Mouse (Mus musculus) ovary, adult 2 months (tissue): ENCODE results near the gene Fam19a4. TPM values are rescaled to one million over a fixed set of nuclear protein-coding genes. Genes with fewer than 3 reads are reported as not detected.

Experiments
- polyA plus RNA-seq: library from polyadenylated mRNA; depleted of rRNA; stranded (reverse); fragments of >200 nt; gene quantifications from 2 replicates; pipeline ENCODE4 v1.2.3, GENCODE M21; 2012; rRNA removed

Fam19a4 gene
- 0.41 and 0.44 TPM in 2 replicates for polyA plus RNA-seq

GRCm38 (mm10) chr6:97060074-97060681 is at the start of gene Fam19a4:
Fam19a4 (minus strand) TSS chr6:97060413.

Other genes starting within 250 kb of the Fam19a4 start
- 12.3 and 14.3 TPM in 2 replicates for gene Eogt, start 88.8 kb upstream of the Fam19a4 start, polyA plus RNA-seq
- 2.1 and 3.2 TPM in 2 replicates for gene Tmf1, start 118.7 kb upstream of the Fam19a4 start, polyA plus RNA-seq
- gene Uba3, start 145.2 kb upstream of the Fam19a4 start, polyA plus RNA-seq, result 6.1 and 7.8 TPM in 2 replicates
- 45.2 and 54.0 TPM in 2 replicates for gene Arl6ip5, start 150.3 kb upstream of the Fam19a4 start, polyA plus RNA-seq
- 0.09 TPM in 1 of 2 replicates, not detected in the other for gene Lmod3, start 192.3 kb upstream of the Fam19a4 start, polyA plus RNA-seq